Mouse (Mus musculus) heart, adult 2 months (tissue): ENCODE data around the gene Epn3. TPM values are rescaled to one million over a fixed set of nuclear protein-coding genes. Genes with fewer than 3 reads are reported as not detected.

Experiments used
- DNase-seq, 2 experiments: peaks; one replicate each; pipeline ENCODE4 v3.0.0; 2021
- H3K27ac ChIP-seq: fragments of 200-600 bp; 2 replicates; pipeline ENCODE4 v1.8.1; 2022
- H3K27me3 ChIP-seq: fragments of 200-500 bp; 2 replicates; pipeline ENCODE4 v1.6.1; 2012; ENCODE audit warnings: mild to moderate bottlenecking, low read length, inconsistent platforms, mixed read lengths; ENCODE audit not compliant: control insufficient read depth, insufficient read depth
- H3K36me3 ChIP-seq: fragments of 200-500 bp; 2 replicates; pipeline ENCODE4 v1.6.1; 2012; ENCODE audit warnings: low read length, inconsistent platforms; ENCODE audit not compliant: control insufficient read depth, insufficient read depth
- H3K4me1 ChIP-seq: fragments of 200-500 bp; 2 replicates; pipeline ENCODE4 v1.6.1; 2011; ENCODE audit warnings: low read length; ENCODE audit not compliant: control insufficient read depth, insufficient read depth
- H3K4me3 ChIP-seq: fragments of 200-600 bp; 2 replicates; pipeline ENCODE4 v1.8.1; 2022
- H3K79me2 ChIP-seq: fragments of 200-500 bp; replicated peaks from 2 replicates; pipeline ENCODE4 v1.6.1; 2012; ENCODE audit warnings: mild to moderate bottlenecking, inconsistent platforms, low read length, moderate library complexity, mixed read lengths; ENCODE audit not compliant: control insufficient read depth, insufficient read depth
- H3K9ac ChIP-seq: fragments of 200-500 bp; 2 replicates; pipeline ENCODE4 v1.6.1; 2012; ENCODE audit warnings: low read depth, mild to moderate bottlenecking, control low read depth, inconsistent platforms, low read length, mixed read lengths
- CTCF ChIP-seq: fragments of 200-600 bp; IDR thresholded peaks from 2 replicates; pipeline ENCODE4 v1.8.1; 2022; ENCODE audit warnings: antibody characterized with exemption, mild to moderate bottlenecking, moderate library complexity
- EP300 ChIP-seq: fragments of 200-500 bp; IDR thresholded peaks from 2 replicates; pipeline ENCODE4 v1.6.1; 2011; ENCODE audit warnings: low read depth, low read length, control low read depth; ENCODE audit not compliant: insufficient read depth
- POLR2A ChIP-seq: fragments of 200-500 bp; IDR thresholded peaks from 2 replicates; pipeline ENCODE4 v1.6.1; 2011; ENCODE audit warnings: mild to moderate bottlenecking, low read depth, low read length, control low read depth; ENCODE audit not compliant: insufficient read depth
- WGBS: fragments of 180-500 bp; shearing (Covaris S2); methylation state at CpG from one replicate; pipeline ENCODE4 v1.1.7; 2018; 5-methylcytosine and 5-hydroxymethylcytosine counted together
- intact Hi-C: fragments of 180-260 bp; cut with DNase I; formaldehyde crosslinking; loops from one replicate; pipeline ENCODE4 v1.15.1; 2025
- polyA plus RNA-seq: library from polyadenylated mRNA; depleted of rRNA; stranded (reverse); fragments of >200 nt; gene quantifications from 2 replicates; pipeline ENCODE4 v1.2.3, GENCODE M21; 2012
- total RNA-seq, 2 experiments: library from RNA; stranded (reverse); gene quantifications; 2 replicates each; pipeline ENCODE4 v1.2.3; 2021

The Epn3 gene
- total and polyA plus RNA-seq, 3 experiments: 25.7 to 31.9 (median 28.4) TPM

DNA sequence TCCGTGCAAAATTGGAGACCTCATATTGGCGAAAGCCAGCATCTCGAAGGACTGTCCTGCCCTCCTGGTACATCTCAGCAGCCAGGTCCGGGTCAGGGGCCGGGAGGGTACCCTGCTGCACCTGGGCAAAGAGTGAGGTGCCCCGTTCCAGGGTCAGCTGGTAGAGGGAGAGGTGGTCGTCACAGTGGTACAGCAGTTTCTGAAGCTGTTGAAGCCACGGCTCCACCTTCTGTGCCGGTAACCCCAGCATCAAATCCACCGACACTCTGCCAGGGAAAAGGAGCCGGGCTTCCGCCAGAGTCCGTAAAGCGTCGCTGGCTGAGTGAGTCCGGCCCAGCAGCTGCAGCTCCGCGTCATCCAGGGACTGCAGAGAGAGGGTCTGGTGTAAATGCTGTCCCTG lies 44.6 kb upstream of the Epn3 start:
- intact Hi-C loops: loop anchor here (5.0 kb wide), 2 partner anchors 57 to 122 kb away; partner anchors contain the start of gene Spata20
- TF ChIP-seq POLR2A (no peak), EP300 (no peak), CTCF (no peak)
- peaks cover 4% of the 10 kb centered on the region; the same call in 1 of the 2 replicates for H3K4me1 ChIP-seq
- no peak overlapping the region for H3K27ac ChIP-seq
- H3K9ac ChIP-seq: peak overlapping the region; percentile 13; the same call in 1 of the 2 replicates
- no peaks in the 10 kb centered on the region for H3K27me3 ChIP-seq
- 62% methylated on average over 18 of the region's 18 CpGs for WGBS
- H3K79me2 ChIP-seq: no peaks in the 10 kb centered on the region
- H3K36me3 ChIP-seq: no peaks in the 10 kb centered on the region
- peak overlapping the region; percentile 26; the same call in 1 of the 2 replicates for H3K4me3 ChIP-seq
- peak in 1 of 2 experiments; percentile 29 for DNase-seq

DNA sequence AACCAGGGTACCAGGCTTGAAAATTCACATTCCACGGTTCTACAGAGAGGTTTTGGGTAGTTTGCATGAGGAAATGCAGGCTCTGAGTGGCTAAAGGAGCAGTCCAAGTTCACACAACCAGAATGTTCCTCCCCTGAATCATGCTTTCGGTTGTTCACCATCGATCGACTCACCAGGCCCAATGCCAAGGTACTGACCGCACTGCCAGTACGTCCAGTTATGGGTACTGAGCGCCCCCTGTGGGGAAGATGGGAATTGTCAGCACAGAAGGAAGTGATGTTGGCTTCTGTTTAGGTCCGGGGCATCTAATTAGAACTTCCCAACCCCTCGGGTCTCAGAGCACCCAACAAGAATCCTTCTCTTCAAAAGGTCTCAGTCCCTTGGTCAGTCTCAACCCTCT lies 44.2 kb upstream of the Epn3 start:
- WGBS: 9% methylated on average over 9 of the region's 9 CpGs
- Histone ChIP-seq H3K4me3 (peak overlapping the region; percentile 19; the same call in 1 of the 2 replicates), H3K27ac (peak overlapping the region; percentile 42; the same call in 1 of the 2 replicates), H3K79me2 (no peaks in the 10 kb centered on the region), H3K9ac (no peak overlapping the region), H3K4me1 (peaks cover 2% of the 10 kb centered on the region; the same call in 1 of the 2 replicates), H3K27me3 (no peaks in the 10 kb centered on the region), H3K36me3 (no peaks in the 10 kb centered on the region)
- peak; percentile 90 to 92 for DNase-seq
- intact Hi-C loops: loop anchor here (5.0 kb wide), 2 partner anchors 57 to 122 kb away; partner anchors contain the start of gene Spata20
- TF ChIP-seq POLR2A (no peak), CTCF (peak; percentile 94), EP300 (peak; percentile 72)

DNA sequence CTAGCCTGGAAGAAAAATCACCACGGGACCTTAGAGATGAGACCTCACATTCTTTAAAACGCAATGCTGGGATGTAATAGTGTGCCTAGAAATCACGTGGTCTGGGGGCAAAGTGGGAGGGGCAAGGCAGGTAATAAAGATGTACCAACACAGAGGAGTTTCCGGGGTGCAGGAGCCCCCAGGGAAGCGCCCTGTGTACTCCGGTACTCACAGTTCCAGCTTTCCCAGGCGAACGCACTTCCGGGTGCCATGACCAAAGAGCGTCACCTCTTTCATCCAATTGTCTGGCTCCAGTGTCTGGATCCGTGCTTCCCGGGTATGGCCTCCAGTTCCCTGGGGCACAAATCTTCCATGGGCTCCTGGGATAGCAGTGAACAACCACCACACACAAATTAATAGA lies 43.6 kb upstream of the Epn3 start:
- Histone ChIP-seq H3K36me3 (no peaks in the 10 kb centered on the region), H3K4me3 (no peak overlapping the region), H3K27me3 (no peaks in the 10 kb centered on the region), H3K4me1 (peaks cover 2% of the 10 kb centered on the region; the same call in 1 of the 2 replicates), H3K79me2 (no peaks in the 10 kb centered on the region), H3K27ac (no peak overlapping the region), H3K9ac (no peak overlapping the region)
- WGBS: 92% methylated on average over 12 of the region's 12 CpGs
- TF ChIP-seq CTCF: no peak
- no peak for TF ChIP-seq EP300
- TF ChIP-seq POLR2A: no peak
- no peak for DNase-seq
- intact Hi-C loops: loop anchor here (5.0 kb wide), 2 partner anchors 56 to 121 kb away; partner anchors contain the start of gene Spata20

DNA sequence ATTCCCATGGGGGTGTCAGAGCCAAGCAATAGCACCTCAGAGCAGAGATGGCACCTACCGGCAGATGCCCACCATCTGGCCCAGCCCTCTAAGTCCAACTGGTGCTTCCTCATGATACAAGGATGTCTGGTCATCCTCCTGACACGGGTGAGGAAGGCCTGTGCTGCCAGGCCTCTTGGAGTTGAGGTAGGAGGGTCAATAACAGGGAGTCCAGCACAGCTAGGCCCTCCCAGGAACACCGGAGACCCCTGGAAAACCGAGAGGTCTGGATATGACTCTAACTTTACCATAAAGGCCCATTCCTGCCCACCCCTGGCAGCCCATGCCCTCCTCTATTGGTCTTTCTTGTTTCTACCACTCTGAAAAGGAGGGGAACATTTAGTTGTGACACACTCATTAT lies 42.6 kb upstream of the Epn3 start:
- WGBS: 88% methylated on average over 4 of the region's 4 CpGs
- Histone ChIP-seq H3K27me3 (no peaks in the 10 kb centered on the region), H3K27ac (no peak overlapping the region), H3K9ac (no peak overlapping the region), H3K4me1 (no peaks in the 10 kb centered on the region), H3K36me3 (no peaks in the 10 kb centered on the region), H3K79me2 (no peaks in the 10 kb centered on the region), H3K4me3 (no peak overlapping the region)
- no peak for TF ChIP-seq CTCF
- no peak for TF ChIP-seq EP300
- no peak for TF ChIP-seq POLR2A
- DNase-seq: no peak
- intact Hi-C loops: loop anchor here (5.0 kb wide), 2 partner anchors 55 to 120 kb away; partner anchors contain the start of gene Spata20

DNA sequence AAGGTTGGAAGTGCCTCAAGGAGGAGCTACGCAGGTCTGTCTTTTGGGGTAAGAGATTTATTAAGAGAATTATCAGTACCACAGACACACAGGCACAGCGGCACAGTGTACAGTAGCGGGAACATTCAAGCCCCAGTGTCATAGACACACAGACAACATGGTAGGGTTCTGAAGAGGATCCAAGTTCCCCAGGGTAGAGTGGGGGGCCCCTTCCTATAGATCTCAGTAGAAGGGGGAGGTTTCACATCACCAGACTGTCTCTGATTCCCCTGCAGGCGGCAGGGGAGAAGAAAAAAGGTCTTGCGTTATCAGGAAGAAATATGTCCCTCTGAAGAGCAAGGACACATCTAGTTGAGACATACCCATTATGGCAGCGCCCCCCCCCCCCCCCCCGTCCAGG lies 40.0 kb upstream of the Epn3 start:
- intact Hi-C loops: loop anchor here (5.0 kb wide), 2 partner anchors 52 to 117 kb away; partner anchors contain the start of gene Spata20
- TF ChIP-seq EP300: no peak
- TF ChIP-seq CTCF: no peak
- no peak for TF ChIP-seq POLR2A
- H3K27ac ChIP-seq: no peak overlapping the region

DNA sequence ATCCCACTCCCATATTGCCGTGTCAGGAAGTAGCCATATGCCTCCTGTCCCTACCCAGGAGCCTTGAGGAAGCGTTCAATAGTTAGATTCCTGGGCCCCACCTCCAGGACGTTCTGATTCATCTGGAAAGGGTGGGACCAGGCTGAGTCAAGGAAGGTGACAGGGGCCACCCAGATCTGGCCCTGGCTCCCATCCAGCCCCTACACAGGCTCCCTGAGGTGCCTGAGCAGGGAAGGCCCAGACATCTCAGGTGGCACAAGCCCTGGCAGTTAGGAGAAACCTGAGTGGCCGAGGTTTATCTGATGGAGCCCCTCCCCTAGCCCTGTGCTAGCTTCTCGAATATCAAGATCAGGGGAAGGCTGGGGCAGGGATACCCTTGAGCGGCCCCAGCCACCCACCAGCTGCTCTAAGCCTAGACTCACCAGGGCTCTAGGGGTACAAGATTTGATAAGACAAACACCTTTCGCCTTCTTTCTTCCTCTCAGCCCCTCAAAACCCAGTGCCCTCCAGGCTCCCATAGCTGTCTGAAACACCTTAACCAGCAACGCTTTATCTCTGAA lies 39.0 kb upstream of the Epn3 start:
- 70% methylated on average over 8 of the region's 8 CpGs for WGBS
- TF ChIP-seq POLR2A (no peak), CTCF (no peak), EP300 (no peak)
- H3K36me3 ChIP-seq: no peaks in the 10 kb centered on the region
- intact Hi-C loops: no loop called here
- DNase-seq: no peak
- H3K9ac ChIP-seq: no peak overlapping the region
- H3K27ac ChIP-seq: no peak overlapping the region
- H3K27me3 ChIP-seq: no peaks in the 10 kb centered on the region
- no peak overlapping the region for H3K4me3 ChIP-seq
- H3K79me2 ChIP-seq: no peaks in the 10 kb centered on the region
- H3K4me1 ChIP-seq: no peaks in the 10 kb centered on the region

More for the DNA sequence above, 40.0 kb upstream of the Epn3 start:
- H3K9ac ChIP-seq: no peak overlapping the region
- H3K4me1 ChIP-seq: no peaks in the 10 kb centered on the region
- no peaks in the 10 kb centered on the region for H3K27me3 ChIP-seq
- no peaks in the 10 kb centered on the region for H3K79me2 ChIP-seq
- no peak overlapping the region for H3K4me3 ChIP-seq
- H3K36me3 ChIP-seq: no peaks in the 10 kb centered on the region
- 88% methylated on average over 7 of the region's 7 CpGs for WGBS
- no peak for DNase-seq
